Mouse (Mus musculus) C2C12 (cell line): ENCODE data around the gene Hoxc10.

Experiments used
- CEBPB ChIP-seq: IDR thresholded peaks from one replicate; pipeline ENCODE4 v1.6.1; 2011; ENCODE audit warnings: low read depth, mild to moderate bottlenecking, control low read depth, moderate library complexity
- CTCF ChIP-seq: IDR thresholded peaks from one replicate; pipeline ENCODE4 v1.5.1; 2011; ENCODE audit not compliant: control insufficient read depth, insufficient read depth, insufficient read length
- MAX ChIP-seq: IDR thresholded peaks from one replicate; pipeline ENCODE4 v1.6.1; 2011; ENCODE audit warnings: mild to moderate bottlenecking, control low read depth
- MYOD1 ChIP-seq: IDR thresholded peaks from one replicate; pipeline ENCODE4 v1.6.1; 2011; ENCODE audit warnings: low read depth; ENCODE audit not compliant: control insufficient read depth, insufficient read length
- MYOG ChIP-seq: IDR thresholded peaks from one replicate; pipeline ENCODE4 v1.6.1; 2011; ENCODE audit not compliant: control insufficient read depth, insufficient read length; ENCODE audit errors: extremely low read depth

DNA sequence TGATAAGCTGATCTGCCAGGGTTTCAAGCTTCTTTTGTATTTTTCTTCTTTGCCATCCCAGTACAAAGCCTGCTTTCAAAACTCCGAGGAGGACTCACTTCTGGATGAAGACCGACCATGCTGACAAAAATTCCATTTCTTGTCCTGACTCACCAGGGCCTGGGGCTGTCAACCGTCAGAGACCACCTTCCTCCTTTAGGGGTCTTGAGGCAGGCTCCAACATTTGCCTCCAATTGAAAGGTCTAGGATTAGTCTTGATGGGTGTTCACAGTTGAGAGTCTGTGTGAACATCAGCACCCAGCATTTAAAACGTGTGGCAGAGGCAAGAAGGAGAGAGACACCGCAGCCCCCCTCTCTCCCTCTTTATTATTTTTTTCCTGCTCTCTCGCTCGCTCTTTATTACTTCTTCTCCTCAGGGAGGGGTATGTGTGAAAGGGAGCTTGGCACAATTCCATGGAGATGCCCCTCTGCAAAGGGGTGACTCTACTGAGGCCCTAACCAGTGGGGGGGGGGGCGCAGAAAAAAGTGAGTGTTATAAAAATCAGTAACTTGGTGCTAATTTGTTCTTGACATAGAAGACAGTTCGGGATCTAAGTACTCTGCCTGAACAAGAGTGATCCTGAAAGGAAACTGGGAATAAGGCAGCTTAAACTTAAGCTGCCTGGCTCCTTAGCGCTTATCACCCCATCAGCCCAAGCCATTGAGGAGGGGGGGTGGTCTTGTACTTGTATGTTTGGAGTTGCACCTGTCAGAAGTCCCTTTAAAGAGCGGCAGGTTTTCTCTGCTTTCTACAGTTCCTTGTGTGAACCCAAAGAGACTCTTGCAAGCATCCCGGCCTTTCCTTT is 47.0 kb upstream of the Hoxc10 start:
- no peak for TF ChIP-seq CTCF
- no peak for TF ChIP-seq MYOD1
- no peak for TF ChIP-seq MAX
- TF ChIP-seq CEBPB, result no peak
- TF ChIP-seq MYOG, result no peak
